Mouse (Mus musculus) bone marrow macrophage, adult 2 months (primary cell): ENCODE data around the gene Dnah7a. TPM values are rescaled to one million over a fixed set of nuclear protein-coding genes. Genes with fewer than 3 reads are reported as not detected.
"Not testable (repeated sequence)": the region's sequence is repeated elsewhere in the genome, so short reads cannot be mapped to it uniquely, and the experiment has no call there.

Experiments used
- H3K27ac ChIP-seq: 2 replicates; pipeline ENCODE4 v1.5.1; 2012; ENCODE audit warnings: low read depth, low read length; ENCODE audit not compliant: insufficient read depth
- H3K4me1 ChIP-seq: 2 replicates; pipeline ENCODE4 v1.6.1; 2012; ENCODE audit warnings: low read length; ENCODE audit not compliant: control insufficient read depth, insufficient read depth
- H3K4me3 ChIP-seq: 2 replicates; pipeline ENCODE4 v1.5.1; 2012; ENCODE audit warnings: mild to moderate bottlenecking, low read length, moderate library complexity; ENCODE audit not compliant: insufficient read depth
- CTCF ChIP-seq: IDR thresholded peaks from 2 replicates; pipeline ENCODE4 v1.5.1; 2012; ENCODE audit warnings: low read depth, mild to moderate bottlenecking, low read length, moderate library complexity
- POLR2A ChIP-seq: IDR thresholded peaks from 2 replicates; pipeline ENCODE4 v1.6.1; 2012; ENCODE audit warnings: mild to moderate bottlenecking, low read depth, low read length, borderline replicate concordance
- polyA plus RNA-seq: library from polyadenylated mRNA; stranded (reverse); fragments of >200 nt; gene quantifications from 2 replicates; pipeline ENCODE4 v1.2.4, GENCODE M21; 2012; ENCODE audit not compliant: missing spikeins, insufficient read depth, insufficient read length

Dnah7a gene
- polyA plus RNA-seq, 1 experiment: not detected

- Histone ChIP-seq H3K27ac (no peak overlapping the region), H3K4me1 (peaks cover 8% of the 10 kb centered on the region), H3K4me3 (no peak overlapping the region)
- TF ChIP-seq CTCF: no peak
- no peak for TF ChIP-seq POLR2A
Measured at GRCm38 (mm10) chr1:53736583-53736982, 30.0 kb upstream of the Dnah7a start.

GRCm38 (mm10) chr1:53728489-53729225, 22.1 kb upstream of the Dnah7a start:
- TF ChIP-seq POLR2A (no peak), CTCF (no peak)
- Histone ChIP-seq H3K4me1 (peaks cover 9% of the 10 kb centered on the region), H3K4me3 (no peak overlapping the region), H3K27ac (no peak overlapping the region)

- Histone ChIP-seq H3K4me3 (no peak overlapping the region), H3K27ac (no peak overlapping the region), H3K4me1 (peaks cover 9% of the 10 kb centered on the region)
- TF ChIP-seq CTCF (no peak), POLR2A (no peak)
Measured at GRCm38 (mm10) chr1:53726883-53727282, 20.3 kb upstream of the Dnah7a start.

GRCm38 (mm10) chr1:53721353-53721752, 14.8 kb upstream of the Dnah7a start:
- no peak for TF ChIP-seq CTCF
- Histone ChIP-seq H3K4me1 (no peaks in the 10 kb centered on the region), H3K4me3 (no peak overlapping the region), H3K27ac (no peak overlapping the region)

DNA sequence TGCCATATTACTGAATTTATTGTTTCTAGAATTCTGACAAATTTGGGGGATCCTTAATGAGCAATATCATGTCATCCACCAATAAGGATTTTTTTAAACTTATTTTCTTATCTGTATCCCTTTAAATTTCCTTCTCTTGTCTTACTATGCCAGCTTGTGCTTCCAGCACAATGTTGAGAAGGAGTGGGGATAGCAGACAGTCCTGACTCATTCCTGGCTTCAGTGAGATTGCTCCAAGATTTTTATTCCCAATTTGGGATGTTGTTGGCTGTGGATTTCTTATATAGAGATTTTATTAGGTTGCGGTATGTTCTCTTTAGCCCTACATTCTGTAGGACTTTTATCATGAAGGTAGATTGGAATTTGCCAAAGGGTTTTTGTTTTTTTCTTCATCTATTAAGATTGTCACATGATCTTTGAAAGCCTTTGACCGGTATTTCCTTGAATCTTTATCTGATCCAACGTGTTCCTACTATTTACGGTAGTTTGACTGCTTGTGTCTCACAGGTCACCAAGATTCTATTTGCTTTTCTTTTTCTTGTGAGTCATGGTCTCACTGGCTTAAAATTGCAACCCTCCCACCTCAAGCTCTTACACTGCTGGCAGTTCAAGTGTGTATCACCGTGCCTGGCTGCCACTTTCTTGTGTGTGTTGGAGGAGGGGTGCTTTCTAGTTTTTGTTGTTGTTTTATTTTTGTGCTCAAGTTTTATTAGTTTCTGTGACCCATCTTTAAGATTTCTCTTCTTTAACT, 14.2 kb upstream of the Dnah7a start:
- Histone ChIP-seq H3K4me3 (no peak overlapping the region), H3K27ac (no peak overlapping the region), H3K4me1 (no peaks in the 10 kb centered on the region)

GRCm38 (mm10) chr1:53715966-53716515, 9.5 kb upstream of the Dnah7a start:
- H3K4me3 ChIP-seq: no peak overlapping the region
- no peak for TF ChIP-seq POLR2A
- TF ChIP-seq CTCF: no peak
- H3K27ac ChIP-seq: no peak overlapping the region
- peaks cover 4% of the 10 kb centered on the region for H3K4me1 ChIP-seq

More for the DNA sequence above, 14.2 kb upstream of the Dnah7a start:
- TF ChIP-seq POLR2A: no peak
- TF ChIP-seq CTCF: no peak

DNA sequence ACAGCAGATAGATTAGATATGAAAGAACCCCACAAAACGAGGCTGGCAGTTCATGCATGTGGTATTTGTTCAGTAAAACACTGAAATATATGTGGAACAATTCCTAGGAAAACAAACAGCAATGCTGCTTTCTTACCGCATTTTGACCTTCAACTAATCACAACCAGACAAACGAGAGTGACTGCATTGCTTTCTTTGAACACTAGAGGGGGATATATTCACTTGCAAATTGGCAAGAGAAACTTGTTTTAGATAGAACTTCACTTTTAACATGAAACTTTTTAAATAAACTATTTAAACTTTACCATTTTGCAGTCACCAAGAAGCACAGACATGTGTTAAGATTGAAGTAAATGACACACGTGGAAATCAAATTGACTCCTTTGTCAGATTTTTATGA, 8.9 kb upstream of the Dnah7a start:
- H3K4me3 ChIP-seq: no peak overlapping the region
- H3K27ac ChIP-seq: no peak overlapping the region
- TF ChIP-seq CTCF (no peak), POLR2A (no peak)
- H3K4me1 ChIP-seq: peaks cover 4% of the 10 kb centered on the region

DNA sequence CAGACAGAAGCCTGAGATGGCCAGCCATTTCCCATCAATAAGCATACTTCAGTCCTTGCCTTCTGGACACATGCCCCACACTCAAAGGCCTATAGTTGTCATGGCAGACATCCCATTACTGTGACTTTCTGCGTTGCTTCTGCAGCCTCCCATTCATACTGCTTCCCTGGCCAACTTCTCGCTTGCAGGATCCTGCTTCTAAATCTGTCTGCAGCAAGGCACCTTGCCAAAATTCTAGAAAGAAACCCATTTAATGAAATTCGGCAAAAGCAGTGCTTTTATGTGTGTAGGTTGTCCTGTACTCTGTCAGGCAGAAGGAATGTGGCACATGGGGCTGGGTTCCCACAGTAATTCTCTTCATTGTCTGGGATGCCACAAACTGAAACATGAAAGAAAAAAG, 6.8 kb upstream of the Dnah7a start:
- H3K4me3 ChIP-seq, H3K4me1 ChIP-seq, H3K27ac ChIP-seq: not testable (repeated sequence)

GRCm38 (mm10) chr1:53711069-53711468, 4.5 kb upstream of the Dnah7a start:
- Histone ChIP-seq H3K27ac (no peak overlapping the region), H3K4me1 (peaks cover 6% of the 10 kb centered on the region), H3K4me3 (no peak overlapping the region)
- TF ChIP-seq POLR2A: no peak
- no peak for TF ChIP-seq CTCF

DNA sequence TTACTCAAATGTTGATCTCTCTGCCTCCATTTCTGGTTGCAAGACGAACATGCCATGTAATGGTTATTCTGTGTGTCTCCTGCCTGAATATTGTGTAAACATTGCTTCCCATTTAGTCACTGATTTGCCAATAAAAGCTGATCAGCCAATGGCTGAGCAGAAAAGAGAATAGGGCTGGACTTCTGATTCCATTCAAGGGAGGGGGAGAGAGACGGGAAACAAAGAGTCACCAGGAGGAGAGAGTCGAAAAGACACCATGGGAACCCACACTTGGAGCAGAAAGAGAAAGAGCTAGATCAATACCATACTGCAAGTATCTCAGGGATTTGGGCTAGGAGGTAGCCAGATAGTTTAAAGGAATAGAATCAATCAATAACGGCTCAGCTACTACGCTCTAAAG, 3.0 kb upstream of the Dnah7a start:
- not testable (repeated sequence) for H3K27ac ChIP-seq

More for the DNA sequence above, 3.0 kb upstream of the Dnah7a start:
- not testable (repeated sequence) for H3K4me3 ChIP-seq, H3K4me1 ChIP-seq
